Mouse (Mus musculus) liver, embryonic 14.5 days (tissue): ENCODE results near the gene Hcfc1r1.

Source experiments
- CTCF ChIP-seq: IDR thresholded peaks from 2 replicates; pipeline ENCODE4 v1.5.1; 2016; ENCODE audit warnings: antibody characterized with exemption, low read depth, control low read depth
- EP300 ChIP-seq: IDR thresholded peaks from 2 replicates; pipeline ENCODE4 v1.6.1; 2016; ENCODE audit warnings: antibody characterized with exemption, low read depth

DNA sequence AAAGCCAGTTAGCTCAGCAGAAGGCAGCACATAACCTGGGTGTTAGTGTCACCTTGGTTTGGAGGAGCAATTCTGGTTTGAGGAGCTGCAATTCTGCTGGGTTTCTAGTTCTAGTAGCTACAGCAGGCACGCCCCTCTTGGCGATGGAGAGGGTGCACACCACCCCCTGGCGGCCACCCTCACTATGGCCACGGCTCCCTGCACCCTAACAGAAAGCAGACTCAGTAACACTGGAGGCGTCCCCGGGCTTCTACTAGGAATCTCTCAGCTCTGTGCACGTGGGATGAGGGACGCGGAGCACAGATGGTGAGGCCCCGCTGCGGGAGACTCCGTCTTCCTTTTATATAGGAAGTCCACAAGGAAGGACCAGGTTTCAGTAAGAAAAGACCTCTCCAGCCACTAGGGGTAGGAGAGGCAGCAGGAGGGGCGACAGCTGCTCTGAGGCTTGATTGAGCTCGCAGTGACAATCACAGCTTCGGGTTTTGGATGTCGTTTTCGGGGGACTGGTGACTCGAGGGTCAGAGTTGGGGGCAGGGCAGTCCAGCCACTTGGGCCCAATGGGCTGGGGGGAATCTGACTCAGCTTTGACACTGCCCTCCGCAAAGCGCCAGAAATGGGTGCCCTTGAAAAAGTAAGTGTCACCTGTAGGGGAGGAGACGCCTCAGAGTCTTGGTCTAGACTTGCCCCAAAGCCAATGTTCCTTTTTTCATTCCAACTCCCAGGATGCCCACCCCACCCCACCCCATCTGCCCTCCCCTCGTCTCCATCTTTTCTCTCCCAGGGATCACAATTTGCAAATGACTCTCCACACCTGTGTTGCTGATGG, 43.0 kb upstream of the Hcfc1r1 start:
- TF ChIP-seq CTCF: peak; percentile 89
- no peak for TF ChIP-seq EP300
